Mouse (Mus musculus): ENCODE measurements around the gene Krt84.

DNA sequence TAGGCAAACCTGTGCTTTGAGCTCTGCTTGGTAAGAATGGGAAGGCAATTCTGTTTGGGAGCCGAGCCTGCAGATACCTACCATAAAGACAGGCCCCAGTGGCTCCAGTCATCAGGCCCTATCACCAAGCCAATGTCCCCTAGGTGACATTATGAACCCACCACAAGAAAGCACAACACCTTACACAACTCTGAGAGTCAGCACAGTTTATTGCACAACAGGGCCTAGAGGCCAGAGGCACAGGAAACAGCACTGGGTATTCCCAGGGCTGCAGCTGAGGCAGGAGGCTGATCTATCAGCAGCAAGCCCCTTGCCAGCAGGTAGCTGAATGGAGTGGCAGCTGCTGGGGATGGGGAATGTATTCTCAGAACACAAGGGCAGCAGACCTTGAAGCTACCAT is 47.7 kb downstream of the Krt84 start:
- TF ChIP-seq CTCF (IDR thresholded peaks at IDR 0.05; ENCODE audit: control insufficient read depth, insufficient read depth, insufficient replicate concordance, low read depth, low read length): no peak
- no peak for TF ChIP-seq POLR2A (IDR thresholded peaks at IDR 0.05; ENCODE audit: control insufficient read depth, low read depth, low read length)

Measured in testis, adult 2 months (tissue).